Mouse (Mus musculus) naive thymus-derived CD4-positive, alpha-beta T cell, adult 5 months (primary cell): ENCODE data around the gene Slc17a5. TPM values are rescaled to one million over a fixed set of nuclear protein-coding genes. Genes with fewer than 3 reads are reported as not detected.

Experiments used
- polyA plus RNA-seq: library from polyadenylated mRNA; unstranded; fragments of 100-300 nt; shearing (Covaris generic); gene quantifications from one replicate; pipeline ENCODE4 v1.2.1, GENCODE M21; 2017

The Slc17a5 gene
- 4.9 TPM for polyA plus RNA-seq

DNA sequence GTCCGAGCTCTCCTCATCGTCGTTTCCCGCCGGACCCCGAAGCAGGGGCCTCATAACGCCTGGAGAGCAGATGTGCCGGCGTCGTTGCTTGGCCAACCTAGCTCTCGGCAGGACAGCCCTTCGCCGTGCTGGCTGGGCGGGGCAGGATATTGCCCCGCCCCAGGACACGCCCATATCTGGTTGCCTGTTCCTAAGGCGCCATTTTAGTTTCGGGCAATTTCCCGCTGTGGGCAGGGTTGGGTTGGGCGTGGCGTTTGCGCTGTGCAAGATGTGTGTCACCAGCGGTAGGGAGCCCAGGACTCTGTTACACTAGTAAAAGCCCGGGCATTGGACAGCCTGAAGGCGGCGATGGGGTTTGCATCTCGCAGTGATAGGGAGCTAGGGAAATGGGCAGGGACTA, at the start of gene Slc17a5:
Slc17a5 (minus strand) TSS at position 128 of the 400 bp plus-strand sequence.

DNA sequence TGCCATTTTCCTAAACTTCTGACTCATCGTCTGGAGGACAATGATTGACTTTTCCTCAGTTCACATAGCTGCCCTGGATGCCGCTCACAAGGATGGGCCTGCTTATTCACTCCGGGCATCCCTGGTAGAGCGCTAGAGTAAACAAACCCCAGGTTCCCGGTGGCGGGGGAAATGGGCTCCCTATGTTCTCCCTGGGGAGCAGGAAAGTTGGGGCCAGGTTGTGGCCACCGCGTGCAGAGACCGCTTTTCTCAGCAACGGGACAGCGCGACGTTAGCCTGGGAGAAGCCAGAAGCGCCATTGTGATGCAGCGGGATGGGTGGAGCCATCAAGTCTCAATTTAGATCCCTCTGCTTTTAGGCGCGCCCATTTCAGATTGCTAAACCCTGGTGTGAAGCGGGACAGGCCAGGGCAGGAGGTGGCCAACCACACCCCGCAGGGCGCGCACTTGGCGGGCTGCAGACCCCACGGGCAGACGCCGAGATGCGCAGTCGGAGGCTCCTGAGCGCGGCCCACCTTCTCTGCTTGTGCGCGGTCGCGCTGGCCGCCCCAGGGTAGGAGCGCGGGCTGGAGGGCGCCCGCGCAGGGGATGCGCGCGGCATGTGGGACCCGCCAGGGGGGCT, 27.7 kb upstream of the Slc17a5 start, which contains the start of gene Cd109:
Cd109 (plus strand) TSS at position 146 of the 621 bp plus-strand sequence.

DNA sequence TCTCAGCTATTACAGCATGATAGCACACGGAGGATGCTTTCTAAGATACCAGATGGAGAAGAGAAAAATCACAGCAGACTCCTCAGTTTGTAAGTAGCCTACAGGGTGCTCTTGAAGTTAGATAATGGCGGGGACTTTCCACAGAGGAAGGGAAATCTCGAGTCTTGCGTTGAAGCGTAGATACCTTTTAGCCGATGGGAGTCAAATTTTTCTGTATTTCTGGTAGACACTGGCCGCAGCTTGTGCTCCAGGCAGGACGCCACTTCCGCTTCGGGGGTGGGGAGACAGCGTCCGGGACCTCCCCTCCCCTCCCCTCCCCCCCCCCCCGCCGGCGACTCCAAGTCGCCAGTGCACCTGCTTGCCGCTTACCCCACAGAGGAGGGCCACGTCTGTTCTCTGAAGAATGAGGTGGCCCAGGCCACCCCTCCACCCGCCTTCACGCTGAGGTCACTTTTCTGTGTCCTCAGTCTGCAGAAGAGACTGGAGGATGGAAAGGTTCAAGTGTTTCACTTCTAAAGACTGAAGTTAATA, 98.9 kb downstream of the Slc17a5 start, which contains the start of gene Eef1a1:
Eef1a1 (minus strand) TSS at position 262 of the 531 bp plus-strand sequence.

Other genes starting within 250 kb of the Slc17a5 start
- gene Gsta2, start 232.3 kb downstream of the Slc17a5 start, polyA plus RNA-seq = not detected
- gene Dppa5a, start 219.9 kb downstream of the Slc17a5 start, polyA plus RNA-seq = not detected
- not detected for gene Ooep, start 209.3 kb downstream of the Slc17a5 start, polyA plus RNA-seq
- gene Ddx43, start 192.3 kb downstream of the Slc17a5 start, polyA plus RNA-seq = 3.3 TPM
- gene Cgas, start 144.8 kb downstream of the Slc17a5 start, polyA plus RNA-seq = 3.3 TPM
- 27.7 TPM for gene Mto1, start 139.8 kb downstream of the Slc17a5 start, polyA plus RNA-seq
- 1.7 TPM for gene Gm17324, start 139.3 kb downstream of the Slc17a5 start, polyA plus RNA-seq
- gene Eef1a1, start 98.9 kb downstream of the Slc17a5 start, polyA plus RNA-seq = 6,770 TPM
- not detected for gene Cd109, start 27.5 kb upstream of the Slc17a5 start, polyA plus RNA-seq